Mouse (Mus musculus) forebrain, embryonic 11.5 days (tissue): Measurements from ENCODE around the gene Kdm8. TPM values are rescaled to one million over a fixed set of nuclear protein-coding genes. Genes with fewer than 3 reads are reported as not detected.

Experiments used
- ATAC-seq: fragments of 200-750 bp; cut with Nextera tagmentation; replicated peaks from 2 replicates; pipeline ENCODE4 v1.8.0; 2017; ENCODE audit warnings: moderate TSS enrichment; ENCODE audit not compliant: low FRiP score
- DNase-seq: peaks from one replicate; pipeline ENCODE4 v3.0.0-alpha.2; 2017; ENCODE audit warnings: low spot score
- H3K27ac ChIP-seq: fragments of 300-500 bp; sonication (generic); 2 replicates; pipeline ENCODE4 v1.5.1; 2014; ENCODE audit warnings: low read depth, low read length
- H3K27me3 ChIP-seq: fragments of 300-500 bp; sonication (generic); 2 replicates; pipeline ENCODE4 v1.6.1; 2014; ENCODE audit warnings: mild to moderate bottlenecking, low read length, mixed read lengths; ENCODE audit not compliant: control insufficient read depth, insufficient read depth
- H3K36me3 ChIP-seq: fragments of 300-500 bp; sonication (generic); 2 replicates; pipeline ENCODE4 v1.6.1; 2014; ENCODE audit warnings: mild to moderate bottlenecking, low read length, moderate library complexity, mixed read lengths; ENCODE audit not compliant: control insufficient read depth, insufficient read depth
- H3K4me1 ChIP-seq: fragments of 300-500 bp; sonication (generic); replicated peaks from 2 replicates; pipeline ENCODE4 v1.6.1; 2014; ENCODE audit warnings: low read length, mixed read lengths; ENCODE audit not compliant: control insufficient read depth, insufficient read depth
- H3K4me2 ChIP-seq: fragments of 300-500 bp; sonication (generic); 2 replicates; pipeline ENCODE4 v1.6.1; 2014; ENCODE audit warnings: low read depth, mild to moderate bottlenecking, low read length, moderate library complexity, mixed read lengths; ENCODE audit not compliant: severe bottlenecking
- H3K4me3 ChIP-seq: fragments of 300-500 bp; sonication (generic); 2 replicates; pipeline ENCODE4 v1.5.1; 2014; ENCODE audit warnings: low read depth, low read length
- H3K9ac ChIP-seq: fragments of 300-500 bp; sonication (generic); 2 replicates; pipeline ENCODE4 v1.6.1; 2014; ENCODE audit warnings: low read length
- H3K9me3 ChIP-seq: fragments of 300-500 bp; sonication (generic); 2 replicates; pipeline ENCODE4 v1.6.1; 2016; ENCODE audit warnings: low read length, mixed read lengths; ENCODE audit not compliant: control insufficient read depth
- WGBS: fragments of 180-500 bp; shearing (Covaris S2); extraction: QIAGEN DNeasy Blood & Tissue Kit; methylation state at CpG from one replicate; pipeline ENCODE4 v1.1.7; 2014; 5-methylcytosine and 5-hydroxymethylcytosine counted together
- polyA plus RNA-seq: library from polyadenylated mRNA; unstranded; fragments of >200 nt; fragmentation: Nextera tagmentation; extraction: Ambion mirVana; gene quantifications from 2 replicates; pipeline ENCODE4 v1.2.1, GENCODE M21; 2014

The Kdm8 gene
- polyA plus RNA-seq, 1 experiment from 2014 or later, result 11.4 TPM

GRCm38 (mm10) chr7:125486121-125486630 is 41.7 kb downstream of the Kdm8 start:
- Histone ChIP-seq H3K27ac (no peak overlapping the region), H3K4me1 (0 out of 2 replicates have a peak, but pooled peaks cover 2% of the 10 kb centered on the region), H3K4me3 (no peak overlapping the region), H3K27me3 (no peaks in the 10 kb centered on the region), H3K9me3 (no peaks in the 10 kb centered on the region), H3K9ac (no peak overlapping the region), H3K36me3 (peaks cover 3% of the 10 kb centered on the region; the same call in 1 of the 2 replicates), H3K4me2 (no peak overlapping the region)
- 95% methylated on average over 16 of the region's 16 CpGs for WGBS
- ATAC-seq (no peak), DNase-seq (no peak)

DNA sequence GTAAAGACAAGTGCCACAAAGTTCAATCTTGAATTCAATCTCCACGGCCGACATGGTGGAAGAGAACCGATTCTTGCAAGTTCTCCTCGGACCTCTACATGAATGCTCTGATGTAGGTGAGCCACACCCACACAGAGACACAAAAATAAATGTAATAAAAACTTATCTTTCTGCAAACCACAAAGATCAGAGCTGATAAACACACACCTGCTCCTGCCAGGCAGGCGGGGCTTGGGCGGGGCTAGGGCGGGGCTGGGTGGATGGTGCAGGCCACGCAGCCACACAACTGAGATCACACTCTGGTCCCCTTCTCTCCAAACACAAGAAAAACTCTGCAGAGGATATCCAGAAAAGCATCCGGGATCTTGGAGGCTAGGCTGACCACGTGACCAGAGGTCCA is 42.6 kb downstream of the Kdm8 start:
- WGBS, result 89% methylated on average over 10 of the region's 10 CpGs
- Histone ChIP-seq H3K27me3 (no peaks in the 10 kb centered on the region), H3K4me2 (no peak overlapping the region), H3K4me3 (no peak overlapping the region), H3K4me1 (0 out of 2 replicates have a peak, but pooled peaks cover 2% of the 10 kb centered on the region), H3K36me3 (peaks cover 3% of the 10 kb centered on the region; the same call in 1 of the 2 replicates), H3K9ac (no peak overlapping the region), H3K9me3 (no peaks in the 10 kb centered on the region), H3K27ac (no peak overlapping the region)
- ATAC-seq, result no peak
- no peak for DNase-seq

DNA sequence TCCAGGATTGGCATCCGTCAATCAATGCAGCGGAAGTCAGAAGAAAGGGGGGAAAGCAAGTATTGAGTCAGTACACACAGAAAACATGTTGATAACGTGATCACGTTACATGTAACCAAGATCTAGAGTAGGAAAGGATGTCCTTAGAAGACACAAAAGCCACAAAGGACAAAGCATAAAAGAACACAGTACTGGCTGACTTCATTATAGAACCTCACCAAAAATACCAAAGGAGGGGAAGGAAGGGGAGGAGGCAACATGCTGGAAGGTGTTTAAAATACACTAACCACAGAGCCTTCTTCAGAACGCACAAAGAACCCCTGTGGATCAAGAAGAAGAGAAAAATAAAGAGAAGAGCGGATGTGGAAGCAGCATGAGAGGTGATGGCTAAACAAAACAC is 44.2 kb downstream of the Kdm8 start:
- ATAC-seq (no peak), DNase-seq (no peak)
- Histone ChIP-seq H3K4me1 (0 out of 2 replicates have a peak, but pooled peaks cover 2% of the 10 kb centered on the region), H3K9me3 (no peaks in the 10 kb centered on the region), H3K36me3 (no peaks in the 10 kb centered on the region; the same call in 1 of the 2 replicates), H3K9ac (no peak overlapping the region), H3K4me2 (no peak overlapping the region), H3K4me3 (no peak overlapping the region), H3K27ac (no peak overlapping the region), H3K27me3 (no peaks in the 10 kb centered on the region)
- 86% methylated on average over 6 of the region's 6 CpGs for WGBS

DNA sequence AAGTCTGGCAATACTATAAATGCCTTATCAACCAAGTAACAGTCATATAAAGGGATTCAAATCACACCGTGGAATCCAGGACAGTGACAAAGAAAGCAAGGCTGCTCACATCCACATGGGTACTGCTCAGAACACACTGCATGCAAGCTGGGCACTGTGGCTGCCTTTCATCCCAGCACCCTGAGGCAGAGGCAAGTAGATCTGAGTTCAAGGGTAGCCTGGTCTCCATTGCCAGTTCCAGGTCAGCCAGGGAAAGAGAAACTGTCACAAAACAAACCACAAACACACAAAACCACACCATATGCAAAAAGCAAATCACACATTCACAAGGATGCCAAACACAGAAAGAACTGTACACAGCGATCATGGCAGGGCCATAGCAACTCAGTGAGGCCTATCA is 45.2 kb downstream of the Kdm8 start:
- Histone ChIP-seq H3K4me3 (no peak overlapping the region), H3K9ac (no peak overlapping the region), H3K27ac (no peak overlapping the region), H3K4me1 (0 out of 2 replicates have a peak, but pooled peaks cover 2% of the 10 kb centered on the region), H3K4me2 (no peak overlapping the region), H3K36me3 (no peaks in the 10 kb centered on the region; the same call in 1 of the 2 replicates), H3K9me3 (no peaks in the 10 kb centered on the region), H3K27me3 (no peaks in the 10 kb centered on the region)
- ATAC-seq (no peak), DNase-seq (no peak)
- 93% methylated on average over 2 of the region's 2 CpGs for WGBS

DNA sequence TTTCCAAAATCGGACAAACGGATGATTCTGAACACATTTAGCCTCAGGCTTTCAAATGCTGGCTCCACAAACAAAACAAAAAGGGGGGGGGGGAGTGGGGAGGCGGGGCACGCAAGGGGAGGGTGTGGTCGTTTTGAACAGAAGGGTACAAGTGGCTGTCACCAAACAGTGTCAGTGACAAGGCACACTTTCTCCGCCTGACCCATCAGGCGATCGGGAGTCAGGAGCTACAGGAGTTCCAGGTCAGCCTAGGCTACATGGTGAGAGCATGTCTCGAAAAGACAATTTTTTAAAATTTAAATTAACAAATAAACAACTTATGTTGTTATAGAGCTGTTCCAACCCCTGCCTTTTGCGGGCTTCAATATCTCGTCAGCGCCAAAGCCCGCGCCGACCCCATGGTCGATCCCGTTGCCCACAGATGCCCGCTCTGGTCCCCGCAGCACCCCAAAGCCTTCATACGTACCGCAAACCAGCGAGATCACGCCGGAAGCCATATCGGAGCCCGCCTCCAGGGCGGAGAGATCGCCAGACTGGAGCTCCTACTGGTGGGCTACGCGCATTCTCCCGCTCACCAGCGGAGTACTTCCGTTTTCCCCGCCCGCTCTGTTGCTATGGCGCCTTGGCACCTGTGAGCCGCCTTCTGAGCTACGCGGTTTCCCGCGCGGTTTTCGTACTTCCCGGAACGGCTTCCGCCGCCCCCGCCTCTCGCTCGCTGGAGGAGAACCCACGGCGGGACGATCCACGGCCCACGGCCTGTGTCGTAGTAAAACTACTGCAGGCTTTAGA is 46.7 kb downstream of the Kdm8 start, which contains the start of gene Nsmce1:
Gene Nsmce1, minus strand, starts transcription at position 650 of the 789 bp plus-strand sequence.
- Histone ChIP-seq H3K27ac (peak within 1 kb of the TSS; percentile 64; the same call in 1 of the 2 replicates), H3K9me3 (no peaks in the 10 kb centered on the region), H3K36me3 (no peaks in the 10 kb centered on the region; the same call in 1 of the 2 replicates), H3K27me3 (no peaks in the 10 kb centered on the region), H3K9ac (peak within 1 kb of the TSS; percentile 84), H3K4me2 (peak within 1 kb of the TSS; percentile 69), H3K4me1 (0 out of 2 replicates have a peak, but pooled peaks cover 2% of the 10 kb centered on the region), H3K4me3 (peak within 1 kb of the TSS; percentile 56)
- DNase-seq (peak; percentile 94), ATAC-seq (peak; percentile 98)
- under 1% methylated on average over 56 of the region's 56 CpGs for WGBS

DNA sequence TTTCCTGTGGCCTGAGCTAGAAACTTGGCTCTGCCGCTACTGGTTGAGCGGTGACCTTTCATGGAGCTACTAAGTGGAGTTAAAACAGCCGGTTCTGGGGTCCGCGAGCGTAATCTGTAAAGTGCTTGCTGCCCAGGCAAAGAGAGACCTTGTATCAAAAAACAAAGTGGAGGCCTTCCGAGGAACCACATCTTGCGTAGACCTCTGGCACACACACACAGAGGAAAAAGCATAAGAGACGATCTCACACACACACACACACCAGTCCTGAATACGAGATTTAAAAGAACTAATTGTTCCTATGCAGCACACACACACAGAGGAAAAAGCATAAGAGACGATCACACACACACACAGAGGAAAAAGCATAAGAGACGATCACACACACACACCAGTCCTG is 47.3 kb downstream of the Kdm8 start:
- no peaks in the 10 kb centered on the region for H3K27me3 ChIP-seq
- peak overlapping the region; percentile 56 for H3K4me3 ChIP-seq
- H3K27ac ChIP-seq, result peak overlapping the region; percentile 64; the same call in 1 of the 2 replicates
- ATAC-seq (no peak; the same call in 1 of the 2 replicates), DNase-seq (no peak)
- peak overlapping the region; percentile 84 for H3K9ac ChIP-seq
- H3K4me2 ChIP-seq, result peak overlapping the region; percentile 69
- WGBS, result 20% methylated on average over 12 of the region's 12 CpGs
- H3K4me1 ChIP-seq, result 0 out of 2 replicates have a peak, but pooled peaks cover 2% of the 10 kb centered on the region
- no peaks in the 10 kb centered on the region for H3K9me3 ChIP-seq
- H3K36me3 ChIP-seq, result no peaks in the 10 kb centered on the region

- DNase-seq (no peak), ATAC-seq (no peak)
- Histone ChIP-seq H3K27ac (no peak overlapping the region), H3K4me2 (no peak overlapping the region), H3K4me1 (0 out of 2 replicates have a peak, but pooled peaks cover 2% of the 10 kb centered on the region), H3K27me3 (no peaks in the 10 kb centered on the region), H3K36me3 (no peaks in the 10 kb centered on the region), H3K9me3 (no peaks in the 10 kb centered on the region), H3K4me3 (no peak overlapping the region), H3K9ac (no peak overlapping the region)
- WGBS, result 88% methylated on average over 6 of the region's 6 CpGs
Measured at GRCm38 (mm10) chr7:125492551-125492950, 48.1 kb downstream of the Kdm8 start.

- Histone ChIP-seq H3K27me3 (no peaks in the 10 kb centered on the region), H3K27ac (no peak overlapping the region)
- 77% methylated on average over 6 of the region's 6 CpGs for WGBS
Measured at GRCm38 (mm10) chr7:125495864-125496440, 51.5 kb downstream of the Kdm8 start.

More at GRCm38 (mm10) chr7:125495864-125496440, 51.5 kb downstream of the Kdm8 start:
- H3K9me3 ChIP-seq, result no peaks in the 10 kb centered on the region
- ATAC-seq, result no peak
- H3K4me2 ChIP-seq, result no peak overlapping the region
- H3K4me1 ChIP-seq, result no peaks in the 10 kb centered on the region
- no peak for DNase-seq
- no peak overlapping the region for H3K4me3 ChIP-seq
- no peak overlapping the region for H3K9ac ChIP-seq
- no peaks in the 10 kb centered on the region for H3K36me3 ChIP-seq
